Mouse (Mus musculus): ENCODE data around the gene Gpr157.

GRCm38 (mm10) chr4:150146286-150146685 lies 59.1 kb downstream of the Gpr157 start:
- TF ChIP-seq CTCF (IDR thresholded peaks at IDR 0.05; ENCODE audit: low read depth) (no peak), EP300 (optimal IDR thresholded peaks at IDR 0.05) (no peak)

Data from stomach, postnatal 0 days (tissue).